Mouse (Mus musculus) spleen, postnatal 4 days (tissue): ENCODE measurements around the gene Zfp653.
A peak's percentile ranks its signal among the peaks of the same experiment; 100 is the strongest.
"Not testable (repeated sequence)": the region's sequence is repeated elsewhere in the genome, so short reads cannot be mapped to it uniquely, and the experiment has no call there.

ENCODE experiments used
- DNase-seq, 2 experiments: peaks; one replicate each; pipeline ENCODE4 v3.0.0; 2022; ENCODE audit warnings: low spot score in 2 of 2

Zfp653 gene

GRCm38 (mm10) chr9:22070791-22071573 lies at the start of gene Zfp653, which contains the start of gene Gm49318:
Gene Zfp653, minus strand, starts transcription at chr9:22071376.
Gene Gm49318, minus strand, starts transcription at chr9:22071259.
- DNase-seq = peak; percentile 95 to 98

GRCm38 (mm10) chr9:22119543-22119942 lies 48.4 kb upstream of the Zfp653 start:
- no peak for DNase-seq

- peak; percentile 76 to 84 for DNase-seq
Observed at GRCm38 (mm10) chr9:22117754-22118456, 46.7 kb upstream of the Zfp653 start.

GRCm38 (mm10) chr9:22116740-22117426 lies 45.7 kb upstream of the Zfp653 start, which contains the start of gene Elof1:
Gene Elof1, minus strand, starts transcription at chr9:22117172.
- peak; percentile 93 to 94 for DNase-seq

- no peak for DNase-seq
Observed at GRCm38 (mm10) chr9:22116086-22116485, 44.9 kb upstream of the Zfp653 start.

GRCm38 (mm10) chr9:22115635-22116034 lies 44.5 kb upstream of the Zfp653 start:
- DNase-seq = no peak

GRCm38 (mm10) chr9:22108194-22108593 lies 37.0 kb upstream of the Zfp653 start:
- DNase-seq = no peak

- no peak for DNase-seq
Observed at GRCm38 (mm10) chr9:22099922-22100321, 28.7 kb upstream of the Zfp653 start.

- DNase-seq = no peak
Observed at GRCm38 (mm10) chr9:22098993-22099696, 28.0 kb upstream of the Zfp653 start, which contains the start of gene Cnn1. Gene Cnn1, plus strand, starts transcription at chr9:22099216.

- DNase-seq = peak; percentile 85 to 91
Observed at GRCm38 (mm10) chr9:22095854-22096307, 24.7 kb upstream of the Zfp653 start.

- DNase-seq = no peak
Observed at GRCm38 (mm10) chr9:22092746-22093145, 21.6 kb upstream of the Zfp653 start.

GRCm38 (mm10) chr9:22089986-22090385 lies 18.8 kb upstream of the Zfp653 start:
- DNase-seq = no peak

- no peak for DNase-seq
Observed at GRCm38 (mm10) chr9:22089281-22089680, 18.1 kb upstream of the Zfp653 start.

GRCm38 (mm10) chr9:22087034-22087618 lies 15.9 kb upstream of the Zfp653 start:
- DNase-seq = no peak

GRCm38 (mm10) chr9:22086012-22086411 lies 14.8 kb upstream of the Zfp653 start:
- DNase-seq = no peak

GRCm38 (mm10) chr9:22085022-22085834 lies 14.1 kb upstream of the Zfp653 start, which contains the start of gene Ecsit:
Gene Ecsit, minus strand, starts transcription at chr9:22085438.
- peak; percentile 92 to 94 for DNase-seq

GRCm38 (mm10) chr9:22084667-22085021 lies 13.5 kb upstream of the Zfp653 start:
- DNase-seq = no peak

- no peak for DNase-seq
Observed at GRCm38 (mm10) chr9:22076223-22076622, 5.0 kb upstream of the Zfp653 start.

GRCm38 (mm10) chr9:22075778-22076177 lies 4.6 kb upstream of the Zfp653 start:
- not testable (repeated sequence) for DNase-seq

GRCm38 (mm10) chr9:22072276-22072675 lies 1.1 kb upstream of the Zfp653 start:
- no peak for DNase-seq
